Mouse (Mus musculus) left cerebral cortex, postnatal 10 days (tissue): ENCODE measurements at regions not wholly inside any gene's neighbourhood (a gene's known extent, or its start where the extent isn't known, plus 50 kb on each side); places are given as distances from the start of the nearest gene placed in this dataset.

Source experiments
- DNase-seq, 2 experiments: peaks; one replicate each; pipeline ENCODE4 v3.0.0; 2021 to 2022; ENCODE audit warnings: low spot score in 2 of 2, mixed read lengths in 1 of 2; ENCODE audit errors: extremely low spot score in 1 of 2
- intact Hi-C: fragments of 180-260 bp; cut with DNase I; formaldehyde crosslinking; loops from one replicate; pipeline ENCODE4 v1.15.1; 2025

- intact Hi-C loops: no loop called here
- no peak for DNase-seq
These were observed 238.5 kb downstream of the Setd4 start for GRCm38 (mm10) chr16:93365236-93365951.

- no peak for DNase-seq
- intact Hi-C loops: no loop called here
These were observed 244.1 kb downstream of the Setd4 start for GRCm38 (mm10) chr16:93359772-93360171.

GRCm38 (mm10) chr16:93358613-93359012 is 245.2 kb downstream of the Setd4 start:
- intact Hi-C loops: no loop called here
- no peak for DNase-seq

- no peak for DNase-seq
- intact Hi-C loops: no loop called here
These were observed 245.7 kb downstream of the Setd4 start for GRCm38 (mm10) chr16:93358166-93358565.

GRCm38 (mm10) chr16:93355204-93355899 is 248.5 kb downstream of the Setd4 start:
- DNase-seq: no peak
- intact Hi-C loops: no loop called here

- DNase-seq: no peak
- intact Hi-C loops: no loop called here
These were observed 249.9 kb downstream of the Setd4 start for GRCm38 (mm10) chr16:93353971-93354370.

- intact Hi-C loops: no loop called here
- DNase-seq: no peak
These were observed 259.3 kb downstream of the Setd4 start for GRCm38 (mm10) chr16:93344555-93344954.

- peak in 1 of 2 experiments; percentile 8 for DNase-seq
- intact Hi-C loops: no loop called here
These were observed 261.2 kb downstream of the Setd4 start for GRCm38 (mm10) chr16:93342701-93343100.

GRCm38 (mm10) chr16:93341791-93342190 is 262.1 kb downstream of the Setd4 start:
- DNase-seq: no peak
- intact Hi-C loops: no loop called here

- intact Hi-C loops: no loop called here
- no peak for DNase-seq
These were observed 265.1 kb downstream of the Setd4 start for GRCm38 (mm10) chr16:93338806-93339205.

GRCm38 (mm10) chr16:93335322-93336111 is 268.3 kb downstream of the Setd4 start:
- intact Hi-C loops: no loop called here
- no peak for DNase-seq

GRCm38 (mm10) chr16:93333654-93334053 is 270.2 kb downstream of the Setd4 start:
- no peak for DNase-seq
- intact Hi-C loops: no loop called here

GRCm38 (mm10) chr16:93328680-93329395 is 275.0 kb downstream of the Setd4 start:
- intact Hi-C loops: no loop called here
- no peak for DNase-seq

- intact Hi-C loops: no loop called here
- no peak for DNase-seq
These were observed 279.0 kb downstream of the Setd4 start for GRCm38 (mm10) chr16:93324911-93325310.

GRCm38 (mm10) chr16:93323172-93323571 is 280.7 kb downstream of the Setd4 start:
- intact Hi-C loops: no loop called here
- DNase-seq: no peak

- no peak for DNase-seq
- intact Hi-C loops: no loop called here
These were observed 284.3 kb downstream of the Setd4 start for GRCm38 (mm10) chr16:93319581-93319980.

GRCm38 (mm10) chr16:93311644-93312043 is 292.2 kb downstream of the Setd4 start:
- DNase-seq: no peak
- intact Hi-C loops: no loop called here

- intact Hi-C loops: no loop called here
- no peak for DNase-seq
These were observed 295.1 kb downstream of the Setd4 start for GRCm38 (mm10) chr16:93308666-93309360.

GRCm38 (mm10) chr16:93306951-93307350 is 296.9 kb downstream of the Setd4 start:
- intact Hi-C loops: no loop called here
- no peak for DNase-seq
